Mouse (Mus musculus) heart, adult 10 weeks (tissue): ENCODE measurements around the gene Zfp157. TPM values are rescaled to one million over a fixed set of nuclear protein-coding genes. Genes with fewer than 3 reads are reported as not detected.

Experiments
- polyA plus RNA-seq: library from polyadenylated mRNA; stranded (reverse); fragments of 350-450 nt; fragmentation: Illumina TruSeq; extraction: RNeasy Lipid Tissue Mini Kit (QIAGEN cat#74804); gene quantifications from one replicate; pipeline ENCODE4 v1.2.3, GENCODE M21; 2014; ENCODE audit warnings: low read depth, low replicate concordance

Gene Zfp157
- polyA plus RNA-seq, result 4.1 TPM

GRCm38 (mm10) chr5:138441286-138442194 is at the start of gene Zfp157:
Gene Zfp157 (plus strand): TSS chr5:138441468.

Other genes with a start within 250 kb of the Zfp157 start
- gene Mblac1, start 247.2 kb upstream of the Zfp157 start, polyA plus RNA-seq, result 1.7 TPM
- 0.24 TPM for gene Nxpe5, start 215.6 kb upstream of the Zfp157 start, polyA plus RNA-seq
- gene Lamtor4, start 186.0 kb upstream of the Zfp157 start, polyA plus RNA-seq, result 70.5 TPM
- gene BC037034, start 177.4 kb upstream of the Zfp157 start, polyA plus RNA-seq, result 7.1 TPM
- not detected for gene Gal3st4, start 168.6 kb upstream of the Zfp157 start, polyA plus RNA-seq
- gene Gm43720, start 161.5 kb upstream of the Zfp157 start, polyA plus RNA-seq, result 0.18 TPM
- gene Gpc2, start 161.5 kb upstream of the Zfp157 start, polyA plus RNA-seq, result 0.63 TPM
- 0.34 TPM for gene Stag3, start 161.2 kb upstream of the Zfp157 start, polyA plus RNA-seq
- gene Pvrig, start 99.5 kb upstream of the Zfp157 start, polyA plus RNA-seq, result not detected
- not detected for gene 1700123K08Rik, start 123.2 kb downstream of the Zfp157 start, polyA plus RNA-seq
- gene Zfp68, start 178.3 kb downstream of the Zfp157 start, polyA plus RNA-seq, result 28.9 TPM
- gene A430033K04Rik, start 181.4 kb downstream of the Zfp157 start, polyA plus RNA-seq, result 2.8 TPM